Mouse (Mus musculus) ES-Bruce4 (cell line): ENCODE results near the gene Bend3. TPM values are rescaled to one million over a fixed set of nuclear protein-coding genes. Genes with fewer than 3 reads are reported as not detected.
A peak's percentile ranks its signal among the peaks of the same experiment; 100 is the strongest.

ENCODE experiments used
- H3K27ac ChIP-seq: 2 replicates; pipeline ENCODE4 v1.5.1; 2012; ENCODE audit warnings: low read length, inconsistent platforms; ENCODE audit not compliant: insufficient read depth
- H3K27me3 ChIP-seq: 2 replicates; pipeline ENCODE4 v1.6.1; 2012; ENCODE audit warnings: mild to moderate bottlenecking, low read length, inconsistent platforms; ENCODE audit not compliant: control insufficient read depth, poor library complexity, insufficient read depth, severe bottlenecking
- H3K36me3 ChIP-seq: 2 replicates; pipeline ENCODE4 v1.6.1; 2012; ENCODE audit warnings: inconsistent platforms, mild to moderate bottlenecking, low read length, moderate library complexity; ENCODE audit not compliant: control insufficient read depth, poor library complexity, insufficient read depth, severe bottlenecking
- H3K4me1 ChIP-seq: one replicate; pipeline ENCODE4 v1.8.1; 2011; ENCODE audit warnings: low read length; ENCODE audit not compliant: control insufficient read depth, insufficient read depth
- H3K4me3 ChIP-seq: 2 replicates; pipeline ENCODE4 v1.5.1; 2011; ENCODE audit warnings: low read depth, mild to moderate bottlenecking, low read length
- H3K9ac ChIP-seq: 2 replicates; pipeline ENCODE4 v1.6.1; 2012; ENCODE audit warnings: low read depth, mild to moderate bottlenecking, inconsistent platforms; ENCODE audit not compliant: poor library complexity, severe bottlenecking
- H3K9me3 ChIP-seq: replicated peaks from 2 replicates; pipeline ENCODE4 v1.6.1; 2012; ENCODE audit warnings: mild to moderate bottlenecking, low read length, inconsistent platforms; ENCODE audit not compliant: control insufficient read depth, poor library complexity, insufficient read depth, severe bottlenecking
- CTCF ChIP-seq: IDR thresholded peaks from one replicate; pipeline ENCODE4 v1.8.1; 2011; ENCODE audit warnings: low read depth, low read length
- EP300 ChIP-seq: IDR thresholded peaks from 2 replicates; pipeline ENCODE4 v1.6.1; 2011; ENCODE audit warnings: low read depth, low read length; ENCODE audit not compliant: insufficient read depth
- POLR2A ChIP-seq: IDR thresholded peaks from one replicate; pipeline ENCODE4 v1.8.1; 2011; ENCODE audit warnings: low read length; ENCODE audit not compliant: insufficient read depth
- polyA plus RNA-seq: library from polyadenylated mRNA; stranded (reverse); fragments of >200 nt; gene quantifications from 2 replicates; pipeline ENCODE4 v1.2.4, GENCODE M21; 2011; ENCODE audit warnings: low read depth; ENCODE audit not compliant: missing spikeins, insufficient read depth, insufficient read length

Bend3 gene
- polyA plus RNA-seq, 1 experiment: 18.2 TPM

- Histone ChIP-seq H3K4me3 (no peak overlapping the region), H3K27ac (no peak overlapping the region), H3K9me3 (no peaks in the 10 kb centered on the region), H3K27me3 (no peaks in the 10 kb centered on the region), H3K9ac (no peak overlapping the region), H3K4me1 (peaks cover 7% of the 10 kb centered on the region), H3K36me3 (no peaks in the 10 kb centered on the region)
- no peak for TF ChIP-seq CTCF
- no peak for TF ChIP-seq EP300
- TF ChIP-seq POLR2A: no peak
Observed at GRCm38 (mm10) chr10:43462821-43463220, 15.8 kb upstream of the Bend3 start.

- no peak overlapping the region for H3K27ac ChIP-seq
- H3K9ac ChIP-seq: no peak overlapping the region
- no peaks in the 10 kb centered on the region for H3K9me3 ChIP-seq
- H3K4me3 ChIP-seq: no peak overlapping the region
- no peaks in the 10 kb centered on the region for H3K27me3 ChIP-seq
- H3K4me1 ChIP-seq: peaks cover 7% of the 10 kb centered on the region
- TF ChIP-seq EP300 (0 out of 2 replicates have a peak, but pooled peaks have one; percentile 38), POLR2A (no peak)
- H3K36me3 ChIP-seq: no peaks in the 10 kb centered on the region
Observed at GRCm38 (mm10) chr10:43463227-43463626, 15.4 kb upstream of the Bend3 start.

- TF ChIP-seq CTCF: no peak
- TF ChIP-seq POLR2A: peak; percentile 71
- peak overlapping the region; percentile 66 for H3K27ac ChIP-seq
- no peaks in the 10 kb centered on the region for H3K36me3 ChIP-seq
- peaks cover 7% of the 10 kb centered on the region for H3K4me1 ChIP-seq
- peak overlapping the region; percentile 54 for H3K4me3 ChIP-seq
- no peaks in the 10 kb centered on the region for H3K9me3 ChIP-seq
- H3K27me3 ChIP-seq: no peaks in the 10 kb centered on the region
- H3K9ac ChIP-seq: 0 out of 2 replicates have a peak overlapping the region, but pooled peaks have one; percentile 77
Observed at GRCm38 (mm10) chr10:43466223-43466622, 12.4 kb upstream of the Bend3 start.

- no peaks in the 10 kb centered on the region for H3K36me3 ChIP-seq
- TF ChIP-seq POLR2A (peak; percentile 90), CTCF (no peak)
- no peaks in the 10 kb centered on the region for H3K9me3 ChIP-seq
- peak overlapping the region; percentile 77 for H3K9ac ChIP-seq
- no peaks in the 10 kb centered on the region for H3K27me3 ChIP-seq
- peaks cover 7% of the 10 kb centered on the region for H3K4me1 ChIP-seq
- peak overlapping the region; percentile 89 for H3K4me3 ChIP-seq
- peak overlapping the region; percentile 91 for H3K27ac ChIP-seq
Observed at GRCm38 (mm10) chr10:43467659-43468058, 11.0 kb upstream of the Bend3 start.

- Histone ChIP-seq H3K4me1 (peaks cover 3% of the 10 kb centered on the region), H3K36me3 (no peaks in the 10 kb centered on the region), H3K4me3 (peak overlapping the region; percentile 89), H3K9ac (peak overlapping the region; percentile 77), H3K9me3 (no peaks in the 10 kb centered on the region), H3K27me3 (no peaks in the 10 kb centered on the region), H3K27ac (peak overlapping the region; percentile 91)
- no peak for TF ChIP-seq CTCF
- TF ChIP-seq EP300: no peak
- TF ChIP-seq POLR2A: no peak
Observed at GRCm38 (mm10) chr10:43468293-43468692, 10.3 kb upstream of the Bend3 start.

- no peak for TF ChIP-seq POLR2A
- no peak for TF ChIP-seq EP300
- TF ChIP-seq CTCF: peak; percentile 37
- H3K27ac ChIP-seq: peak overlapping the region; percentile 77
Observed at GRCm38 (mm10) chr10:43475376-43475775, 3.3 kb upstream of the Bend3 start.

GRCm38 (mm10) chr10:43477459-43477858 is 1.2 kb upstream of the Bend3 start:
- Histone ChIP-seq H3K4me1 (peaks cover 10% of the 10 kb centered on the region), H3K36me3 (no peaks in the 10 kb centered on the region), H3K27ac (peak overlapping the region; percentile 96), H3K9me3 (no peaks in the 10 kb centered on the region), H3K27me3 (no peaks in the 10 kb centered on the region), H3K9ac (peak overlapping the region; percentile 100), H3K4me3 (peak overlapping the region; percentile 90; the same call in 1 of the 2 replicates)
- TF ChIP-seq POLR2A (no peak), CTCF (no peak), EP300 (no peak)

More at GRCm38 (mm10) chr10:43475376-43475775, 3.3 kb upstream of the Bend3 start:
- no peaks in the 10 kb centered on the region for H3K36me3 ChIP-seq
- peak overlapping the region; percentile 55 for H3K9ac ChIP-seq
- no peaks in the 10 kb centered on the region for H3K27me3 ChIP-seq
- H3K9me3 ChIP-seq: no peaks in the 10 kb centered on the region
- H3K4me1 ChIP-seq: peaks cover 6% of the 10 kb centered on the region
- no peak overlapping the region for H3K4me3 ChIP-seq
